Mouse (Mus musculus): ENCODE data around the gene Syne1. TPM values are rescaled to one million over a fixed set of nuclear protein-coding genes. Genes with fewer than 3 reads are reported as not detected.

Syne1 gene
- total and polyA plus RNA-seq, 2 experiments = 9.6 to 26.4 TPM

GRCm38 (mm10) chr10:5447950-5448716 is 103.1 kb downstream of the Syne1 start:
- no peak overlapping the region for H3K4me3 ChIP-seq (ENCODE audit: insufficient read depth, low read depth, low read length)
- H3K27ac ChIP-seq (replicated peaks; ENCODE audit: insufficient read depth, low read depth, low read length) = no peak overlapping the region
- TF ChIP-seq POLR2A (IDR thresholded peaks at IDR 0.05; ENCODE audit: extremely low read depth, insufficient read depth, low read length) = no peak
- no peak for TF ChIP-seq CTCF (IDR thresholded peaks at IDR 0.05; ENCODE audit: low read depth, low read length)
- no peaks in the 10 kb centered on the region for H3K4me1 ChIP-seq (ENCODE audit: control insufficient read depth, insufficient read depth, low read length)
- no peaks in the 10 kb centered on the region for H3K27me3 ChIP-seq (ENCODE audit: control insufficient read depth, insufficient read depth, low read length)
- WGBS = 76% methylated on average over 4 of the region's 4 CpGs
- H3K79me2 ChIP-seq (ENCODE audit: control insufficient read depth, insufficient read depth, low read length) = no peaks in the 10 kb centered on the region
- no peak overlapping the region for H3K9ac ChIP-seq (ENCODE audit: low read depth, low read length)
- DNase-seq (ENCODE audit: extremely low read depth, low read depth, low spot score) = no peak
- no peaks in the 10 kb centered on the region for H3K36me3 ChIP-seq (ENCODE audit: control insufficient read depth, insufficient read depth, low read length)

- Histone ChIP-seq H3K79me2 (ENCODE audit: control insufficient read depth, insufficient read depth, low read length) (no peaks in the 10 kb centered on the region), H3K4me3 (ENCODE audit: insufficient read depth, low read depth, low read length) (no peak overlapping the region), H3K4me1 (ENCODE audit: control insufficient read depth, insufficient read depth, low read length) (no peaks in the 10 kb centered on the region), H3K27me3 (ENCODE audit: control insufficient read depth, insufficient read depth, low read length) (no peaks in the 10 kb centered on the region), H3K9ac (ENCODE audit: low read depth, low read length) (no peak overlapping the region), H3K27ac (replicated peaks; ENCODE audit: insufficient read depth, low read depth, low read length) (no peak overlapping the region), H3K36me3 (ENCODE audit: control insufficient read depth, insufficient read depth, low read length) (no peaks in the 10 kb centered on the region)
- TF ChIP-seq CTCF (IDR thresholded peaks at IDR 0.05; ENCODE audit: low read depth, low read length) = no peak
- no peak for DNase-seq (ENCODE audit: extremely low read depth, low read depth, low spot score)
- WGBS = 97% methylated on average over 3 of the region's 3 CpGs
Observed at GRCm38 (mm10) chr10:5445313-5445712, 106.0 kb downstream of the Syne1 start.

GRCm38 (mm10) chr10:5443020-5443419 is 108.3 kb downstream of the Syne1 start:
- Histone ChIP-seq H3K36me3 (ENCODE audit: control insufficient read depth, insufficient read depth, low read length) (no peaks in the 10 kb centered on the region), H3K79me2 (ENCODE audit: control insufficient read depth, insufficient read depth, low read length) (no peaks in the 10 kb centered on the region), H3K9ac (ENCODE audit: low read depth, low read length) (no peak overlapping the region), H3K4me3 (ENCODE audit: insufficient read depth, low read depth, low read length) (no peak overlapping the region), H3K4me1 (ENCODE audit: control insufficient read depth, insufficient read depth, low read length) (no peaks in the 10 kb centered on the region), H3K27ac (replicated peaks; ENCODE audit: insufficient read depth, low read depth, low read length) (no peak overlapping the region), H3K27me3 (ENCODE audit: control insufficient read depth, insufficient read depth, low read length) (no peaks in the 10 kb centered on the region)
- 98% methylated on average over 2 of the region's 2 CpGs for WGBS
- no peak for DNase-seq (ENCODE audit: extremely low read depth, low read depth, low spot score)
- no peak for TF ChIP-seq CTCF (IDR thresholded peaks at IDR 0.05; ENCODE audit: low read depth, low read length)
- no peak for TF ChIP-seq POLR2A (IDR thresholded peaks at IDR 0.05; ENCODE audit: extremely low read depth, insufficient read depth, low read length)

DNA sequence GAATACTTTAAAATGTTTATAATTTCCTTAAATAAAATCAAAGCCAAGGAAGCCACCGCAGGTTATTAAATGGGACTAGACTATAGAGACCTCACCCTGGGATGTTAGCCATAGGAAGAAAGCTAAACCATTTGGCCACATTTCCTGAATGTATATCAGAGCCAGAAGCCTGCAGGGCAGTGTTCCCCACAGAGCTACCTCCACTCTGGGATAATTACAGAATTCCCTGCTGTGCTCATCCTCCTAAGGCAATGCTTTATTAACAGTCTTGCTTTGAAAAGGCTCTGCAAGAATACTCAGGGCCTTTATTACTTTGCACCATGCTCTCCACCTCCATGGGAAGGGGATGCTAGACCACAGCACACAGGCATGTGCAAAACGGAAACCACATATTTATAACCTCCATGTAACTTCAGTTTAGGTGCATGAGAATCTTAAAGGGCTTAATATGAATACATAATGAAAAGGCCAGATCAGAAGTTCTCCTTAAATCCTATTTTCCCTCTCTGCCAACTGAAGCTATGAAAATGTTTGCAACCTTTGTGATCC is 111.4 kb downstream of the Syne1 start:
- Histone ChIP-seq H3K27me3 (ENCODE audit: control insufficient read depth, insufficient read depth, low read length) (no peaks in the 10 kb centered on the region), H3K4me3 (ENCODE audit: insufficient read depth, low read depth, low read length) (no peak overlapping the region), H3K27ac (replicated peaks; ENCODE audit: insufficient read depth, low read depth, low read length) (no peak overlapping the region), H3K9ac (ENCODE audit: low read depth, low read length) (no peak overlapping the region), H3K36me3 (ENCODE audit: control insufficient read depth, insufficient read depth, low read length) (no peaks in the 10 kb centered on the region), H3K4me1 (ENCODE audit: control insufficient read depth, insufficient read depth, low read length) (no peaks in the 10 kb centered on the region), H3K79me2 (ENCODE audit: control insufficient read depth, insufficient read depth, low read length) (no peaks in the 10 kb centered on the region)
- 91% methylated on average over 2 of the region's 2 CpGs for WGBS
- no peak for DNase-seq (ENCODE audit: extremely low read depth, low read depth, low spot score)
- TF ChIP-seq CTCF (IDR thresholded peaks at IDR 0.05; ENCODE audit: low read depth, low read length) = no peak
- no peak for TF ChIP-seq POLR2A (IDR thresholded peaks at IDR 0.05; ENCODE audit: extremely low read depth, insufficient read depth, low read length)

GRCm38 (mm10) chr10:5437766-5438165 is 113.5 kb downstream of the Syne1 start:
- DNase-seq (ENCODE audit: extremely low read depth, low read depth, low spot score) = no peak
- H3K27ac ChIP-seq (replicated peaks; ENCODE audit: insufficient read depth, low read depth, low read length) = no peak overlapping the region
- WGBS = 92% methylated on average over 2 of the region's 2 CpGs
- TF ChIP-seq CTCF (IDR thresholded peaks at IDR 0.05; ENCODE audit: low read depth, low read length) = no peak
- TF ChIP-seq POLR2A (IDR thresholded peaks at IDR 0.05; ENCODE audit: extremely low read depth, insufficient read depth, low read length) = no peak
- H3K9ac ChIP-seq (ENCODE audit: low read depth, low read length) = no peak overlapping the region
- H3K79me2 ChIP-seq (ENCODE audit: control insufficient read depth, insufficient read depth, low read length) = no peaks in the 10 kb centered on the region
- H3K36me3 ChIP-seq (ENCODE audit: control insufficient read depth, insufficient read depth, low read length) = no peaks in the 10 kb centered on the region
- no peaks in the 10 kb centered on the region for H3K27me3 ChIP-seq (ENCODE audit: control insufficient read depth, insufficient read depth, low read length)
- H3K4me1 ChIP-seq (ENCODE audit: control insufficient read depth, insufficient read depth, low read length) = no peaks in the 10 kb centered on the region
- H3K4me3 ChIP-seq (ENCODE audit: insufficient read depth, low read depth, low read length) = no peak overlapping the region

GRCm38 (mm10) chr10:5423984-5424383 is 127.3 kb downstream of the Syne1 start:
- peak overlapping the region; percentile 43; the same call in 1 of the 2 replicates for H3K27ac ChIP-seq (replicated peaks; ENCODE audit: insufficient read depth, low read depth, low read length)
- WGBS = 25% methylated on average over 4 of the region's 4 CpGs
- 0 out of 2 replicates have a peak, but pooled peaks cover 2% of the 10 kb centered on the region for H3K36me3 ChIP-seq (ENCODE audit: control insufficient read depth, insufficient read depth, low read length)
- peak overlapping the region; percentile 8 for H3K4me3 ChIP-seq (ENCODE audit: insufficient read depth, low read depth, low read length)
- H3K9ac ChIP-seq (ENCODE audit: low read depth, low read length) = no peak overlapping the region
- DNase-seq (ENCODE audit: extremely low read depth, low read depth, low spot score) = peak; percentile 23
- peaks cover 5% of the 10 kb centered on the region; the same call in 1 of the 2 replicates for H3K4me1 ChIP-seq (ENCODE audit: control insufficient read depth, insufficient read depth, low read length)
- H3K27me3 ChIP-seq (ENCODE audit: control insufficient read depth, insufficient read depth, low read length) = no peaks in the 10 kb centered on the region
- H3K79me2 ChIP-seq (ENCODE audit: control insufficient read depth, insufficient read depth, low read length) = no peaks in the 10 kb centered on the region
- no peak for TF ChIP-seq POLR2A (IDR thresholded peaks at IDR 0.05; ENCODE audit: extremely low read depth, insufficient read depth, low read length)
- TF ChIP-seq CTCF (IDR thresholded peaks at IDR 0.05; ENCODE audit: low read depth, low read length) = no peak

Measured in liver, adult 2 months (tissue).